Mouse (Mus musculus): Measurements from ENCODE around the gene Aldh1b1. TPM values are rescaled to one million over a fixed set of nuclear protein-coding genes. Genes with fewer than 3 reads are reported as not detected.

The Aldh1b1 gene
- 25.7 and 27.4 TPM in 2 replicates for polyA plus RNA-seq (2015; fragmentation: Nextera tagmentation; extraction: Ambion mirVana)

DNA sequence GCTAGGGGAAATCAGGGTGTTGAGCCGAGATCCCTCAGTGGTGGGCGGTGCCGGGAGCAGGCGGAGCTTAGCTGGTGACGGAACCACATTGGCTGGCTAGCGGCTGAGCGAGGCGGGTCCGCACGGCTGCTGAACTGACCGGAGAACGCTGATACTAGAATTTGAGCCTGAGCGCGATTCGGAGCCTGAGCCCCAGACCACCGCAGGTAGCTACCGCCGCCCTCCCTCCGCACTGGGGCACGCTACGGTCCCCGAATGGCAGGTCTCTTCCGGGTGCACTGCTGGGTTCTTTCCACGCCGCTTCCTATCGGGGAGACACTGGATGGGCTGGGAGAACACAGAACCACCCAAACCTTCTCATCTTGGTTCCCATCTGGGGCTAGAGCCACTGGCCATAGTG lies at the start of gene Aldh1b1:
Gene Aldh1b1, plus strand, starts transcription at position 59 of the 400 bp plus-strand sequence.
- Histone ChIP-seq H3K4me3 (peak within 1 kb of the TSS; percentile 50), H3K27me3 (no peaks in the 10 kb centered on the region), H3K27ac (replicated peaks) (peak within 1 kb of the TSS; percentile 48), H3K4me2 (replicated peaks) (peak within 1 kb of the TSS; percentile 65), H3K9ac (replicated peaks) (peak within 1 kb of the TSS; percentile 69), H3K9me3 (no peaks in the 10 kb centered on the region), H3K4me1 (peaks cover 29% of the 10 kb centered on the region), H3K36me3 (peaks cover 13% of the 10 kb centered on the region)
- 2% methylated on average over 26 of the region's 26 CpGs for WGBS
- peak; percentile 89 for ATAC-seq (replicated peaks)

GRCm38 (mm10) chr4:45749449-45749848 lies 49.4 kb upstream of the Aldh1b1 start:
- WGBS = 88% methylated on average over 10 of the region's 10 CpGs
- no peaks in the 10 kb centered on the region for H3K9me3 ChIP-seq
- H3K27me3 ChIP-seq = no peaks in the 10 kb centered on the region
- no peaks in the 10 kb centered on the region for H3K36me3 ChIP-seq
- no peak overlapping the region for H3K9ac ChIP-seq (replicated peaks)
- H3K4me1 ChIP-seq = peaks cover 20% of the 10 kb centered on the region
- no peak overlapping the region for H3K4me3 ChIP-seq
- no peak overlapping the region for H3K4me2 ChIP-seq (replicated peaks)
- ATAC-seq (replicated peaks) = no peak
- no peak overlapping the region for H3K27ac ChIP-seq (replicated peaks)

DNA sequence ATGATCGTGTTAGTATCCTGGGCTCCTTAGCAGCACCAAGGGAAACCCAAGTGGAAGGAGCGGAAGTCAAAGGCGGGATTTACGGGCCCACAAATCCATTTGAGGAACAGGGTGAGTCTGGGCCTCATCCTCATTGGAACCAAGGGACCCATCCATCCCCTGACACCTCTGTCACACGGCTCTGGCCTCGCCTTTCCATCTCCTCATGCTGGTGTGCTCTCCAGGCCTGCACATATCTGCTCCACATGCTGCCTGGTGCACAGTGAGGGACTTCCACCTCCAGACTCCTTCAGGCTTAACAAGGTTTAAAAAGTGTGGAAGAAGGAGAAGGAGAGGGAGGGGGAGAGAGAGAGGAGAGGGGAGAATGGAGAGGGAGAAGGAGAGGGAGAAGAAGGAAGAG lies 48.3 kb upstream of the Aldh1b1 start:
- Histone ChIP-seq H3K4me1 (peaks cover 30% of the 10 kb centered on the region), H3K36me3 (no peaks in the 10 kb centered on the region), H3K4me2 (replicated peaks) (no peak overlapping the region), H3K27me3 (no peaks in the 10 kb centered on the region), H3K9me3 (no peaks in the 10 kb centered on the region), H3K27ac (replicated peaks) (no peak overlapping the region), H3K4me3 (no peak overlapping the region), H3K9ac (replicated peaks) (no peak overlapping the region)
- 88% methylated on average over 6 of the region's 6 CpGs for WGBS
- ATAC-seq (replicated peaks) = no peak

DNA sequence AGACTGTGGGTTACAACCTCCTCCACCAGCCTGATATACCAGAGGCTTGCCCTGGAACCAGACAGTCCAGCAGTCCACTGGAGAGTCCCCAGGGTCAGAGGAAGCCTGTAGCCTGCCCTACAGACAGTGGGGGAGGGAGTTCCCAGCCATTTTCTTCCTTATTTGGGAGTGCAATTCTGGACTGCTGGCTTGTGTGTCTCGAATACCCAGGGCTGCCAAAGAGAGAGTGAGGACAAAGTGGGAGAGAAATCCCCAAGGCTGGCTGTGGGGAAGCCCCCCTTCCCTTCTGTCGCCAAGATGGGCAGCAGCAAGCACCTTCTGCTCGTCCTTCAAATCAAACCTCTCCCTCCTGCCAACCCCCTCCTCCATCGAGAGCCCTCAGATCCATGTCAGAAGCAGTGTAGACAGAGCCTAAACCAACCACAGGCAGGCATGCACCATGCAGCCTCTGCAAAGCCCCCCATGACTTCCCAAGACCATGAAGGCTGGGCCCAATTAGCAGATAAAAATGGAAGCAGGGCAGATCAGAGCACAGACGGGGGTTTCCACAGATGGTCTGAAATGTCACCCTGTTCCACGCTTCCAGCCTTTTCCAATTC lies 45.5 kb upstream of the Aldh1b1 start:
- Histone ChIP-seq H3K4me2 (replicated peaks) (no peak overlapping the region), H3K4me1 (peaks cover 57% of the 10 kb centered on the region), H3K36me3 (no peaks in the 10 kb centered on the region), H3K9me3 (no peaks in the 10 kb centered on the region), H3K27ac (replicated peaks) (peak overlapping the region; percentile 93), H3K4me3 (no peak overlapping the region), H3K9ac (replicated peaks) (no peak overlapping the region), H3K27me3 (no peaks in the 10 kb centered on the region)
- 27% methylated on average over 6 of the region's 6 CpGs for WGBS
- ATAC-seq (replicated peaks) = peak; percentile 61

GRCm38 (mm10) chr4:45754171-45754570 lies 44.7 kb upstream of the Aldh1b1 start:
- 42% methylated on average over 4 of the region's 4 CpGs for WGBS
- no peaks in the 10 kb centered on the region for H3K36me3 ChIP-seq
- 0 out of 2 replicates have a peak overlapping the region, but pooled peaks have one; percentile 4 for H3K4me2 ChIP-seq (replicated peaks)
- peaks cover 65% of the 10 kb centered on the region for H3K4me1 ChIP-seq
- H3K9me3 ChIP-seq = no peaks in the 10 kb centered on the region
- no peaks in the 10 kb centered on the region for H3K27me3 ChIP-seq
- H3K4me3 ChIP-seq = no peak overlapping the region
- no peak overlapping the region for H3K9ac ChIP-seq (replicated peaks)
- peak overlapping the region; percentile 93 for H3K27ac ChIP-seq (replicated peaks)
- ATAC-seq (replicated peaks) = no peak; the same call in 1 of the 2 replicates

GRCm38 (mm10) chr4:45755097-45755496 lies 43.7 kb upstream of the Aldh1b1 start:
- H3K9me3 ChIP-seq = no peaks in the 10 kb centered on the region
- H3K27ac ChIP-seq (replicated peaks) = peak overlapping the region; percentile 93
- H3K36me3 ChIP-seq = no peaks in the 10 kb centered on the region
- H3K4me1 ChIP-seq = peaks cover 74% of the 10 kb centered on the region
- no peaks in the 10 kb centered on the region for H3K27me3 ChIP-seq
- WGBS = 30% methylated on average over 9 of the region's 9 CpGs
- H3K4me2 ChIP-seq (replicated peaks) = peak overlapping the region; percentile 29
- H3K9ac ChIP-seq (replicated peaks) = peak overlapping the region; percentile 33; the same call in 1 of the 2 replicates
- H3K4me3 ChIP-seq = peak overlapping the region; percentile 16; the same call in 1 of the 2 replicates
- ATAC-seq (replicated peaks) = peak; percentile 48

GRCm38 (mm10) chr4:45755881-45756280 lies 42.9 kb upstream of the Aldh1b1 start:
- Histone ChIP-seq H3K4me1 (peaks cover 75% of the 10 kb centered on the region), H3K9ac (replicated peaks) (peak overlapping the region; percentile 33; the same call in 1 of the 2 replicates), H3K27me3 (no peaks in the 10 kb centered on the region), H3K9me3 (no peaks in the 10 kb centered on the region), H3K4me3 (peak overlapping the region; percentile 16), H3K36me3 (no peaks in the 10 kb centered on the region), H3K27ac (replicated peaks) (peak overlapping the region; percentile 93), H3K4me2 (replicated peaks) (peak overlapping the region; percentile 29)
- peak; percentile 49 for ATAC-seq (replicated peaks)
- 55% methylated on average over 17 of the region's 17 CpGs for WGBS

GRCm38 (mm10) chr4:45757941-45758340 lies 40.9 kb upstream of the Aldh1b1 start:
- 50% methylated on average over 5 of the region's 5 CpGs for WGBS
- no peak for ATAC-seq (replicated peaks)
- Histone ChIP-seq H3K27ac (replicated peaks) (no peak overlapping the region; the same call in 1 of the 2 replicates), H3K4me3 (no peak overlapping the region), H3K9ac (replicated peaks) (no peak overlapping the region), H3K36me3 (no peaks in the 10 kb centered on the region), H3K4me1 (peaks cover 77% of the 10 kb centered on the region), H3K27me3 (no peaks in the 10 kb centered on the region), H3K9me3 (no peaks in the 10 kb centered on the region), H3K4me2 (replicated peaks) (no peak overlapping the region)

DNA sequence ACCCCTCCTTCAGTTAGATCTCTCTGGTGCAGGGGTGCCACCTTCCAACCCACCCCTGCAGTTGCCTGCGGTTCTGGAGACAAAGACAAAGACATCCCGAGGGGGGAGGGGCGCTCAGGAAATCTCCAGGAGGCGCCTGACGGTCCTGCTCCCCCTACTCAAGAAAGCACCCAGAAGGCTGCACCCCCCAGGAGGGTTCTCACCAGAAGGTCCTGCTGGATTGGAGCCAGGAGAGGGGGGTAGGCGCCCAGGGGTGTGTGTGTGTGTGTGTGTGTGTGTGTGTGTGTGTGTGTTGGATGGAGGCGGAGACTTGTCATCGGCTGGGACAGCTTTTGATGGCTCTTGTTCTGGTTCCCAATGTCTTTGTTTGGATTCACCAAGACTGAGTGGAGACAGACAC lies 39.4 kb upstream of the Aldh1b1 start:
- no peaks in the 10 kb centered on the region for H3K9me3 ChIP-seq
- no peaks in the 10 kb centered on the region for H3K36me3 ChIP-seq
- no peak overlapping the region for H3K9ac ChIP-seq (replicated peaks)
- no peak overlapping the region for H3K4me2 ChIP-seq (replicated peaks)
- WGBS = 41% methylated on average over 8 of the region's 8 CpGs
- no peak; the same call in 1 of the 2 replicates for ATAC-seq (replicated peaks)
- peak overlapping the region; percentile 64 for H3K27ac ChIP-seq (replicated peaks)
- H3K4me1 ChIP-seq = peaks cover 77% of the 10 kb centered on the region
- no peak overlapping the region for H3K4me3 ChIP-seq
- no peaks in the 10 kb centered on the region for H3K27me3 ChIP-seq

GRCm38 (mm10) chr4:45762600-45762999 lies 36.2 kb upstream of the Aldh1b1 start:
- Histone ChIP-seq H3K4me1 (peaks cover 76% of the 10 kb centered on the region), H3K36me3 (no peaks in the 10 kb centered on the region), H3K27ac (replicated peaks) (peak overlapping the region; percentile 89), H3K4me3 (no peak overlapping the region), H3K9ac (replicated peaks) (no peak overlapping the region), H3K9me3 (no peaks in the 10 kb centered on the region), H3K27me3 (no peaks in the 10 kb centered on the region), H3K4me2 (replicated peaks) (no peak overlapping the region)
- no peak for ATAC-seq (replicated peaks)
- 87% methylated on average over 4 of the region's 4 CpGs for WGBS

DNA sequence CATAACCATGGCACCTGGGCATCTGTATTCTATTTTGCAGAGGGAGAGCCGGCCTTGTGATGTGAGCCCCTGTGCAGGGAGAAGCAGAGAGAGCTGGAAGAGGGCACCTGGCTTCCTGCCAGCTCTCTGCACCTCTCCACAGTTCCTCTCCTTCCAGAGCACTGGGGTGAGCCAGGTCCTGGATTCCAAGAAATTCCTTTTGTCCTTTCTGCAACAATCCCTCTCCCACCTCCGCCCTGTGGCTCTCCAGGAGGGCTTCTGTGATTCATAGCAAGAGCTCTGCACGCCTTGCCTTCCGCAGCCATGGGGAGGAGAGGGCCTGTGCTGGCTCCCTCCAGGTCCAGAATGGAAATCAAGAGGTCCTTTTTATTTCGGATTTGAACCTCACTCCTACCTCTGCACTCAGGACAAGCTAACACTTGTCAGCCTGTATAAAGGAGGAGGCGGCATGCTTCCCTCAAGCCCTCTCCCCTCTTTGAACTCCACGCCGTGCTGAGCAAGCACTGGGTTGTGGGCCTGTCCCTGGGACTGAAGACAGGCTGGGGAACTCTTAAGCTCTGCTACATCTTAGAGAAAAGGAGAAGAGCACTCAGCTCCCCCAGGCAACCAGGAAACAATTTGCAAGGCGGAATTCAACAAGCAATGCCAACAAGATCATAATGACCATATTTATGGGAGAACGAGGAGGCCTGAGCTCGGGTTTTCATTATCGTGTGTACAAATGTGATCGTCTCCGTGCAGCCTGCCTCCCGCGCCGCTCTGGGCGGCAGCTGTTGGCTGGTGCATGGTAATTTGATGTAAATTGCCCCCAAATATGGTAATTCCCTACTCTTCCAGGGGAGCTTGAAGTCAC lies 35.3 kb upstream of the Aldh1b1 start:
- H3K27ac ChIP-seq (replicated peaks) = peak overlapping the region; percentile 89
- H3K9me3 ChIP-seq = no peaks in the 10 kb centered on the region
- no peak overlapping the region; the same call in 1 of the 2 replicates for H3K9ac ChIP-seq (replicated peaks)
- peaks cover 77% of the 10 kb centered on the region for H3K4me1 ChIP-seq
- peak overlapping the region; percentile 10 for H3K4me2 ChIP-seq (replicated peaks)
- H3K4me3 ChIP-seq = no peak overlapping the region
- WGBS = 5% methylated on average over 18 of the region's 18 CpGs
- peak; percentile 65 for ATAC-seq (replicated peaks)
- no peaks in the 10 kb centered on the region for H3K36me3 ChIP-seq
- H3K27me3 ChIP-seq = no peaks in the 10 kb centered on the region

DNA sequence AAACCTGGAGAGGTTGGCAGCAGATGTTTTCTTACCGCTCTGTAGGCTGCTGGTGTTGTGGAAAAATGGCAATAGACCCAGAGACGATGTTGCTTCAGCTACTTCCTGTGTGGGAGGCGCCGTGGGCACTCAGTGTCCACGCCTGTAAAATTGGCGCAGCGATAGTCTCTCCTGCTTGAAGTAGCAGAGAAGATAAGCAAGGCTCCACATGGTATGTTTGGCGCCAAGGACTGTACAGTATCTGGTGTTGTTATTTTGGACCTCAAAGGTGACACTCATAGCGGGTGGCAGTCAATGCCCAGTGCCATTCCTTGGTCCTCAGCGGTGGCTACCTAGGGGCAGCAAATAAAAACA lies 34.7 kb upstream of the Aldh1b1 start:
- 19% methylated on average over 10 of the region's 10 CpGs for WGBS
- no peaks in the 10 kb centered on the region for H3K36me3 ChIP-seq
- H3K27me3 ChIP-seq = no peaks in the 10 kb centered on the region
- no peaks in the 10 kb centered on the region for H3K9me3 ChIP-seq
- H3K27ac ChIP-seq (replicated peaks) = peak overlapping the region; percentile 89
- peaks cover 78% of the 10 kb centered on the region for H3K4me1 ChIP-seq
- no peak overlapping the region for H3K9ac ChIP-seq (replicated peaks)
- peak; percentile 0; the same call in 1 of the 2 replicates for ATAC-seq (replicated peaks)
- H3K4me2 ChIP-seq (replicated peaks) = peak overlapping the region; percentile 10
- no peak overlapping the region for H3K4me3 ChIP-seq
